ENCODE assay signal across 17 mouse cellular contexts in genomic region chr11:32737729-32738128, GRCm38 (mm10).
"Had no signal": no experiment of that assay in that cellular context is flagged by ENCODE, and none has a peak within 500 bp of the region (broad histone marks: within the 10 kb centered on the region; RNA-seq: fewer than 3 reads in every experiment).

No protein-coding gene starts in this region.

- ATAC-seq: liver, postnatal 0 days; midbrain, embryonic 13.5 days; midbrain, embryonic 15.5 days had no signal

- DNase-seq: liver, embryonic 13.5 days; liver, postnatal 0 days; lung, embryonic 14.5 days; lung, postnatal 14 days; lung, postnatal 36 days; right cerebral cortex, postnatal 14 days; thymus, adult 2 months; thymus, postnatal 25 days; thymus, postnatal 4 days had no signal

- H3K4me1 ChIP-seq: liver, embryonic 13.5 days; liver, embryonic 15.5 days; midbrain, embryonic 13.5 days; midbrain, embryonic 15.5 days; neural tube, embryonic 12.5 days; stomach, embryonic 15.5 days had no signal

- H3K4me3 ChIP-seq: liver, embryonic 13.5 days; liver, embryonic 15.5 days; megakaryocyte, embryonic 14.5 days; midbrain, embryonic 13.5 days; midbrain, embryonic 15.5 days; neural tube, embryonic 12.5 days; stomach, embryonic 15.5 days had no signal

- H3K27ac ChIP-seq: liver, embryonic 13.5 days; liver, embryonic 15.5 days; macrophage; midbrain, embryonic 13.5 days; midbrain, embryonic 15.5 days; neural tube, embryonic 12.5 days; stomach, embryonic 15.5 days; stomach, postnatal 0 days had no signal

- H3K27me3 ChIP-seq: liver, embryonic 13.5 days; liver, embryonic 15.5 days; megakaryocyte, embryonic 14.5 days; midbrain, embryonic 13.5 days; midbrain, embryonic 15.5 days; neural tube, embryonic 12.5 days; stomach, embryonic 15.5 days had no signal
